Mouse (Mus musculus) megakaryocyte, adult 5-6 weeks (primary cell): ENCODE results near the gene Gm13271. TPM values are rescaled to one million over a fixed set of nuclear protein-coding genes. Genes with fewer than 3 reads are reported as not detected.

Experiments used
- total RNA-seq, 2 experiments: library from RNA; stranded (forward) in 1 of 2; stranded (reverse) in 1 of 2; fragments of 153-499, 151-499 nt in 1 of 2; fragments of 221-1000, 200-1000 nt in 1 of 2; gene quantifications; 2 replicates each; pipeline versions ENCODE4 v1.2.3 to v1.2.4; 2015 to 2017

The Gm13271 gene
- total RNA-seq, 2 experiments from 2014 or later: not detected

Other genes with a start within 250 kb of the Gm13271 start
Only the 30 nearest of the 32 such genes appear.
- gene Ifna14, start 183.1 kb upstream of the Gm13271 start, total RNA-seq (2015): not detected in 2 replicates
- gene Ifna14, start 183.1 kb upstream of the Gm13271 start, total RNA-seq (2017): not detected in 2 replicates
- not detected in 2 replicates for gene Ifna9, start 162.5 kb upstream of the Gm13271 start, total RNA-seq (2015)
- gene Ifna9, start 162.5 kb upstream of the Gm13271 start, total RNA-seq (2017): not detected in 2 replicates
- gene Ifna12, start 151.5 kb upstream of the Gm13271 start, total RNA-seq (2015): not detected in 2 replicates
- not detected in 2 replicates for gene Ifna12, start 151.5 kb upstream of the Gm13271 start, total RNA-seq (2017)
- not detected in 2 replicates for gene C87499, start 120.5 kb upstream of the Gm13271 start, total RNA-seq (2015)
- gene C87499, start 120.5 kb upstream of the Gm13271 start, total RNA-seq (2017): not detected in 2 replicates
- gene Ifna13, start 110.4 kb upstream of the Gm13271 start, total RNA-seq (2015): not detected in 2 replicates
- not detected in 2 replicates for gene Ifna13, start 110.4 kb upstream of the Gm13271 start, total RNA-seq (2017)
- gene Ifna16, start 77.9 kb upstream of the Gm13271 start, total RNA-seq (2015): not detected in 2 replicates
- gene Ifna16, start 77.9 kb upstream of the Gm13271 start, total RNA-seq (2017): not detected in 2 replicates
- gene Ifna2, start 71.0 kb upstream of the Gm13271 start, total RNA-seq (2015): not detected in 2 replicates
- gene Ifna2, start 71.0 kb upstream of the Gm13271 start, total RNA-seq (2017): not detected in 2 replicates
- gene Ifnab, start 63.5 kb upstream of the Gm13271 start, total RNA-seq (2015): not detected in 2 replicates
- not detected in 2 replicates for gene Ifnab, start 63.5 kb upstream of the Gm13271 start, total RNA-seq (2017)
- gene Gm26566, start 33.1 kb upstream of the Gm13271 start, total RNA-seq (2015): not detected in 2 replicates
- gene Gm26566, start 33.1 kb upstream of the Gm13271 start, total RNA-seq (2017): 0.55 TPM in 1 of 2 replicates, not detected in the other
- gene Klhl9, start 32.4 kb upstream of the Gm13271 start, total RNA-seq (2015): 56.7 and 61.1 TPM in 2 replicates
- gene Klhl9, start 32.4 kb upstream of the Gm13271 start, total RNA-seq (2017): 83.8 and 85.5 TPM in 2 replicates
- gene Gm13283, start 5.3 kb downstream of the Gm13271 start, total RNA-seq (2015): not detected in 2 replicates
- 0.18 and 0.20 TPM in 2 replicates for gene Gm13283, start 5.3 kb downstream of the Gm13271 start, total RNA-seq (2017)
- gene Gm13290, start 19.0 kb downstream of the Gm13271 start, total RNA-seq (2015): not detected in 2 replicates
- not detected in 2 replicates for gene Gm13290, start 19.0 kb downstream of the Gm13271 start, total RNA-seq (2017)
- not detected in 2 replicates for gene Gm13289, start 22.1 kb downstream of the Gm13271 start, total RNA-seq (2015)
- gene Gm13289, start 22.1 kb downstream of the Gm13271 start, total RNA-seq (2017): not detected in 2 replicates
- not detected in 2 replicates for gene Gm13272, start 25.0 kb downstream of the Gm13271 start, total RNA-seq (2015)
- gene Gm13272, start 25.0 kb downstream of the Gm13271 start, total RNA-seq (2017): not detected in 2 replicates
- not detected in 2 replicates for gene Ifnz, start 27.3 kb downstream of the Gm13271 start, total RNA-seq (2015)
- gene Ifnz, start 27.3 kb downstream of the Gm13271 start, total RNA-seq (2017): not detected in 2 replicates
- gene Gm13276, start 30.8 kb downstream of the Gm13271 start, total RNA-seq (2015): not detected in 2 replicates
- not detected in 2 replicates for gene Gm13276, start 30.8 kb downstream of the Gm13271 start, total RNA-seq (2017)
- not detected in 2 replicates for gene Gm13277, start 33.8 kb downstream of the Gm13271 start, total RNA-seq (2015)
- not detected in 2 replicates for gene Gm13277, start 33.8 kb downstream of the Gm13271 start, total RNA-seq (2017)
- not detected in 2 replicates for gene Gm13278, start 36.7 kb downstream of the Gm13271 start, total RNA-seq (2015)
- gene Gm13278, start 36.7 kb downstream of the Gm13271 start, total RNA-seq (2017): not detected in 2 replicates
- not detected in 2 replicates for gene Gm13275, start 39.6 kb downstream of the Gm13271 start, total RNA-seq (2015)
- not detected in 2 replicates for gene Gm13275, start 39.6 kb downstream of the Gm13271 start, total RNA-seq (2017)
- not detected in 2 replicates for gene Gm13279, start 42.5 kb downstream of the Gm13271 start, total RNA-seq (2015)
- not detected in 2 replicates for gene Gm13279, start 42.5 kb downstream of the Gm13271 start, total RNA-seq (2017)
- gene Gm13285, start 44.8 kb downstream of the Gm13271 start, total RNA-seq (2015): not detected in 2 replicates
- not detected in 2 replicates for gene Gm13285, start 44.8 kb downstream of the Gm13271 start, total RNA-seq (2017)
- not detected in 2 replicates for gene Gm13287, start 48.4 kb downstream of the Gm13271 start, total RNA-seq (2015)
- not detected in 2 replicates for gene Gm13287, start 48.4 kb downstream of the Gm13271 start, total RNA-seq (2017)
- gene Gm13288, start 50.7 kb downstream of the Gm13271 start, total RNA-seq (2015): not detected in 2 replicates
- not detected in 2 replicates for gene Gm13288, start 50.7 kb downstream of the Gm13271 start, total RNA-seq (2017)
- gene Ifna7, start 61.4 kb downstream of the Gm13271 start, total RNA-seq (2015): not detected in 2 replicates
- gene Ifna7, start 61.4 kb downstream of the Gm13271 start, total RNA-seq (2017): not detected in 2 replicates
- not detected in 2 replicates for gene Ifna11, start 65.1 kb downstream of the Gm13271 start, total RNA-seq (2015)
- not detected in 2 replicates for gene Ifna11, start 65.1 kb downstream of the Gm13271 start, total RNA-seq (2017)
- gene Ifna6, start 72.5 kb downstream of the Gm13271 start, total RNA-seq (2015): not detected in 2 replicates
- not detected in 2 replicates for gene Ifna6, start 72.5 kb downstream of the Gm13271 start, total RNA-seq (2017)
- not detected in 2 replicates for gene Ifna5, start 80.7 kb downstream of the Gm13271 start, total RNA-seq (2015)
- not detected in 2 replicates for gene Ifna5, start 80.7 kb downstream of the Gm13271 start, total RNA-seq (2017)
- gene Ifna4, start 87.0 kb downstream of the Gm13271 start, total RNA-seq (2015): not detected in 2 replicates
- gene Ifna4, start 87.0 kb downstream of the Gm13271 start, total RNA-seq (2017): not detected in 2 replicates
- gene Ifna1, start 95.2 kb downstream of the Gm13271 start, total RNA-seq (2015): not detected in 2 replicates
- gene Ifna1, start 95.2 kb downstream of the Gm13271 start, total RNA-seq (2017): not detected in 2 replicates
- not detected in 2 replicates for gene Ifne, start 125.3 kb downstream of the Gm13271 start, total RNA-seq (2015)
- gene Ifne, start 125.3 kb downstream of the Gm13271 start, total RNA-seq (2017): not detected in 2 replicates